Mouse (Mus musculus) G1E (cell line): Measurements from ENCODE around the gene Zkscan7.

Experiments used
- CTCF ChIP-seq: IDR thresholded peaks from 2 replicates; pipeline ENCODE4 v1.5.1; 2012; ENCODE audit warnings: low read depth, low read length, inconsistent platforms, mixed read lengths
- GATA1 ChIP-seq: IDR thresholded peaks from 2 replicates; pipeline ENCODE4 v1.6.1; 2012; ENCODE audit warnings: borderline replicate concordance, low read length, inconsistent platforms, mixed read lengths
- POLR2AphosphoS5 ChIP-seq: IDR thresholded peaks from 2 replicates; pipeline ENCODE4 v1.6.1; 2012; ENCODE audit warnings: low read depth, low read length, inconsistent platforms; ENCODE audit not compliant: insufficient replicate concordance
- TAL1 ChIP-seq: conservative IDR thresholded peaks from 2 replicates; pipeline ENCODE4 v1.6.1; 2012; ENCODE audit warnings: low read depth, low read length, inconsistent platforms, mixed read lengths

DNA sequence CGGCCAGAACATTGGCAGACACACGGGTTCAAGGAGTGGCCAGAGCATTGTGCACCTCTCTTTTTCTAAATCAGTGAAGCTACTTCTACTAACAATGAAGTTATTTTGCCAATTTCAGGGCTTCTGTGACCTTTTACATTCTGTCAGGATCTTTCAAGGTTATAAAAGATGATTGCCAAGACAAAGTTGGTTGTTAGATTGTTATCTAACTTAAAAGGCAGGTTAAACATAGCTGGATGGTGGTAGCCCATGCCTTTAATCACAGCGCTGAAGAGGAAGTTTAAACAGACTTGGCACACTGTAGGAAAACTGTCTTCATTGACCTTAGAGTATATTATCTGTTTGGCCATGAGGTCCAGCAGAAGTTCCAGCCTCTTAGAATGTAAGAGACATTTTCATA lies 39.9 kb upstream of the Zkscan7 start:
- TF ChIP-seq CTCF = no peak
- TF ChIP-seq GATA1 = no peak
- TF ChIP-seq POLR2AphosphoS5 = no peak
- no peak for TF ChIP-seq TAL1
